Mouse (Mus musculus) urinary bladder, postnatal 14 days (tissue): Measurements from ENCODE around the gene Noa1.
A peak's percentile ranks its signal among the peaks of the same experiment; 100 is the strongest.

ENCODE experiments used
- DNase-seq: peaks from one replicate; pipeline ENCODE4 v3.0.0; 2021; ENCODE audit warnings: low spot score

Gene Noa1

DNA sequence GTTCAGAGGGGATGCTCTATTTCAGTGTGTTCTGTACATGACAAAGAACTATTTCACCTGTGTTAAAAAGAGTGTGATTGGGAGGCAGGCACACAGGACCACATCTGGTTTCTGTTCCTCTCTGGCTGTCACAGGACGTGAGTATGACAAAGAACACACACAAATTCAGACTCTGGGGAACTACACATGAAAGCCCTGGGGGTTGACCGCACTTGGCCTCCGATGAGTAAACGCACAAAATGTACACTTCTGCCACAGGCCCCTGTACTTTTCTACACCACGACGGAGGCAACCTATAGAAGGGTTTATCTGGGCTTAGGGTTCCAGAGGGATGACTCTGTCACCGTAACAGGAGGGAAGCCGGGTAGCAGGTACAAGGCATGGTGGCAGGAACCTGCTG is 20.2 kb downstream of the Noa1 start:
- DNase-seq: no peak

- no peak for DNase-seq
Observed at GRCm38 (mm10) chr5:77287901-77288300, 22.0 kb downstream of the Noa1 start.

- DNase-seq: no peak
Observed at GRCm38 (mm10) chr5:77286904-77287303, 23.0 kb downstream of the Noa1 start.

GRCm38 (mm10) chr5:77285685-77286084 is 24.2 kb downstream of the Noa1 start:
- DNase-seq: no peak

DNA sequence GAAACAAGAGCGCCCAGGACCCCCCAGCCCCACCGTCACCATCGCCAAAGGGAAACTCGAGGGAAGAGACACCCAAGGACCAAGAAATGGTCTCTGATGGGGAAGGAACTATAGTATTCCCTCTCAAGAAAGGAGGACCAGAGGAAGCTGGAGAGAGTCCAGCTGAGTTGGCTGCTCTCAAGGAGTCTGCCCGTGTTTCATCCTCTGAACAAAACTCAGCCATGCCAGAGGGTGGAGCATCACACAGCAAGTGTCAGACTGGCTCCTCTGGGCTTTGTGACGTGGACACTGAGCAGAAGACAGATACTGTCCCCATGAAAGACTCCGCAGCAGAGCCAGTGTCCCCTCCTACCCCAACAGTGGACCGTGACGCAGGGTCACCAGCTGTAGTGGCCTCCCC is 27.6 kb downstream of the Noa1 start:
- no peak for DNase-seq

GRCm38 (mm10) chr5:77281518-77282174 is 28.2 kb downstream of the Noa1 start:
- no peak for DNase-seq

- DNase-seq: no peak
Observed at GRCm38 (mm10) chr5:77277204-77277603, 32.7 kb downstream of the Noa1 start.

DNA sequence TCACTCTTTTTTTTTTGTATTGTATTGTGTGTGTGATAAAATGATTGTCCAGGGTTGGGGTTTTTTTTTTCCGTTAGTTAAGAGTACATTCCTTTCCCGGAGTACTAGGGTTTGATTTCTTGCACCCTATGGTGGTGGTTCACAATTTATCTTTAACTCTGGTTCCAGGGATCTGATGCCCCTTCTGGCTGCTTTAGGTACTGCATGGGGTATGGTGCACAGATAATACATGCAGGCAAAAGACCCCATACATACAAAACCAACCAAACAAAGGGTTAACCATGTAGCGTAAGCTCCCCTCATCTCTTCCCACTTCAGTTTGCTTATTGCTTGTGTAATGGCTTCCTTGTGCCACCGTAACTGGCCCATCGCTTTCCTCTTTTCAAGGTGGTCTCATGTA is 33.9 kb downstream of the Noa1 start:
- peak; percentile 24 for DNase-seq

DNA sequence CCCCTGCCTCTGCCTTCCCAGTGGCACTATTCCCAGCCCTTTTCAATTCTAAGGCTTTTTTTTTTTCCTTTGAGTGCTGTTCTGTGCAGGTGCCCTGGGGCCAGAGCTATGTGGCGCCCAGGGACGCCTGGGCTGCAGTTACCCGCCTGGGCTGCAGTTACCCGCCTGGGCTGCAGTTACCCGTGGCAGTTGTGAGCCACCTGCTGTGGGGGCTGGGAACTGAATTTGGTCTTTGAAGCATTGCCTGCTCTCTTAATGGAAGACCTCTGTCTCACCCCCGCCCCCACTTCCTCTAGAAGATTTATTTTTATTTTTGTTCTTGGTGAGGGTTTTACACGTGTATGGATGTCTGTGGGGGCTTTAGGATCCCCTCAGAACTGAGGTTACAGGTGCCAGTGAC is 36.7 kb downstream of the Noa1 start:
- no peak for DNase-seq

GRCm38 (mm10) chr5:77269399-77269798 is 40.5 kb downstream of the Noa1 start:
- no peak for DNase-seq

DNA sequence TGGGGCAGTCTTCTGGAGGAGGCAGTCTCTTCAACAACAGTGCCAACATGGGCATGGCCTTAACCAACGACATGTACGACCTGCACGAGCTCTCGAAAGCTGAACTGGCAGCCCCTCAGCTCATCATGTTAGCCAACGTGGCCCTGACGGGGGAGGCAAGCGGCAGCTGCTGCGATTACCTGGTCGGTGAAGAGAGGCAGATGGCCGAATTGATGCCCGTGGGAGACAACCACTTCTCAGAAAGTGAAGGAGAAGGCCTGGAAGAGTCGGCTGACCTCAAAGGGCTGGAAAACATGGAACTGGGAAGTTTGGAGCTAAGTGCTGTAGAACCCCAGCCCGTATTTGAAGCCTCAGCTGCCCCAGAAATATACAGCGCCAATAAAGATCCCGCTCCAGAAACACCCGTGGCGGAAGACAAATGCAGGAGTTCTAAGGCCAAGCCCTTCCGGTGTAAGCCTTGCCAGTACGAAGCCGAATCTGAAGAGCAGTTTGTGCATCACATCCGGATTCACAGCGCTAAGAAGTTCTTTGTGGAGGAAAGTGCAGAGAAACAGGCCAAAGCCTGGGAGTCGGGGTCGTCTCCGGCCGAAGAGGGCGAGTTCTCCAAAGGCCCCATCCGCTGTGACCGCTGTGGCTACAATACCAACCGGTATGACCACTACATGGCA is 41.8 kb downstream of the Noa1 start:
- no peak for DNase-seq

DNA sequence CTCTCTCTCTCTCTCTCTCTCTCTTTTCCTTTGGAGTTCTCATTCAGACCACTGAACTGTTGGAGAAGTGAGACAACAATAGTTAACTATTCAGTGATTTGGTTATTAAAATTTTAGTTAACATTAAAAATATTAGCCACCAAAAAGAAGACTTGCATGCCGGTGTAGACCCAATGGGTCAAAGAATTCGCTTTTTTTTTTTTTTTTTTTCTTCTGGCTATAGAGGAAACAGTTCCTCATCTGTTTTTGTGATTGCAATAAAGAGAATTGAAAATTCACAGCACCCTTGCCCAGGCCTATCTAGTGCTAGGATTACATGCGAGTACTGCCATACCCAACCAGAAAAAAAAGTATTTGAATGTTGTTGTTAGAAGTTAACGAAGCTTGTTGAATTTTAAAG is 42.4 kb downstream of the Noa1 start:
- DNase-seq: no peak

DNA sequence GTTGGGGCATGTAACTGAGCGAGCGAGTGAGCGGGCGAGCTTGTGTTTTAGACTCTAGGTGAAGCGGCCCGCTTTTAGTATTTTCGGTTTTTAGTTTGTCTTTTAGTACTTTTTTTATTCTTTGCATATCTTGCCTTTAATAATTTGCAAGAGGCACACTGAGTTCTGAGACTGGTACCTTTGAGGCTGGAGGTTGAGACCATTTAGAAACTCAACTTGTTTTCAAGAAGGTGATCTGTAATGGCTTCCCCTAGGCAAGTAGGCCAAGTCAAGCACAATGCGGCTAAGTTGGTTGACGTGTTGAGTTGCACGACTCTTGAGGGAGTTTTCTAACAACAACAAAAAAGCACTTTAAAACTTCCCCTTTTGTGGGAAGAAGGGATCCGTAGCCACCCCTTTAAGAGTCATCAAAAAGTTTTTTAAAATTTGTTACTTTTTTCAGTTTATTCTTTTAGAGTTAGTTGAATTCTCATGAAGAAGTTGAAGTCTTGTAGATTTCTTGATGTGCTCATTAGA is 42.9 kb downstream of the Noa1 start:
- DNase-seq: no peak

DNA sequence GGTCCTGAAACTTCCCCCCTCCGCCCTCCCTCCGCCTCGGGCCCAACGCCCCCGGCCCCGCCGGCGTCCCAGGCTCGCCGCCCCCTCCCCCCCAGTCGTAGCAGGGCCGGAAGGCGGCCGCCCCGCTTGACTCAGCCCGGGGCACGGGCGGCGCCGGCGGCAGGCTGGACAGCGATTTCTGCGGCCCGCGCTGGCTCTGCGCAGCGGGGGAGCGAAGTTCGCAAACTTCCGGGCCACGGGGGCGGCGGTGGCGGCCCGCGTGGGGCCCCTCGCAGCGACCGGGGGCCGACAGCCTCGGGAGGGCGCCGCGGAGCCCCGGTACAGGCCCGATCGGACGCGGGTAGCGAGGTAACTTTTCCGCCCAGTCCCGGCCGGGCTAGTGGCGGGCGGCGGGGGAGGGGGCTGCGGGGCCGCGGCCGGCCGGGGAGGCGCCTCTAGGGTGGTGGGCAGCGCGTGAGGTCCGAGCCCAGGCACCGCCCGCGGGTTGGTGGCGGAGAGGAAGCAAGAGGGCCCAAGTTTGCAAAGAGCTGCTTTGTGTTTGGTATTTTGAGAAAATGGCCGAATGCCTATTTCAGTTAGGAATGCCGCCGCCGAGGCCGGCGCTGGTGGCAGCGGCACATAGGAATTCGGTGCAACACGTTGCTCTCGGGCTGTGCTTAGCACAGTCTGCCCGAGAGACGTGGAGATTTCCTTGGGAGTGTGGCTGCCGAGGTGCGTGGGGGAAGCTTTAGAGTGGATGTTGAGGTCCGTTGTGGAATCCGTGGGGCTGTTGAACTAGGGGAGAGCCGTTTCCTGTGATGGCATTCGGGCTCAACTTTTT is 43.6 kb downstream of the Noa1 start:
- peak; percentile 60 for DNase-seq

DNA sequence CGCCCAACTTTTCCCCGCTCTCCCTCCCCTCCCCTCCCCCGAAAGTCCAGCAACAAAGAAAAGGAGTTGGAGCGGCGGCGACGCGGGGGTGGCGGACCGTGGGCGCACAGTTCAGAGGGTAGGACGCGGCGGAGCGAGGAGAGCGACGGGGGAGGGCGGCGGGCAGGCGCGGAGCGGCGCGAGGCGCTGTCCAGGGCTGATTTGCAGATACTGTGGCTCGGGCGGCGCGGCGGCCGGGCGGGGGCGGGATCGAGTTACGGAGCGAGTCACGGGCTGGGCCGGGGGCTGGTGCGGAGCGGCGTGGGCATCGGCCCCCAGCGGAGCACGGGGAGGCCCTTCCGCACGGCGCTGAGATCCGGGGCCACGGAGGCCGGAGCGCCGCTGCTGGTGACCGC is 44.2 kb downstream of the Noa1 start:
- DNase-seq: peak; percentile 81

GRCm38 (mm10) chr5:77265081-77265670 is 44.7 kb downstream of the Noa1 start, which contains the start of gene Rest:
Gene Rest, plus strand, starts transcription at chr5:77265491.
- peak; percentile 76 for DNase-seq

DNA sequence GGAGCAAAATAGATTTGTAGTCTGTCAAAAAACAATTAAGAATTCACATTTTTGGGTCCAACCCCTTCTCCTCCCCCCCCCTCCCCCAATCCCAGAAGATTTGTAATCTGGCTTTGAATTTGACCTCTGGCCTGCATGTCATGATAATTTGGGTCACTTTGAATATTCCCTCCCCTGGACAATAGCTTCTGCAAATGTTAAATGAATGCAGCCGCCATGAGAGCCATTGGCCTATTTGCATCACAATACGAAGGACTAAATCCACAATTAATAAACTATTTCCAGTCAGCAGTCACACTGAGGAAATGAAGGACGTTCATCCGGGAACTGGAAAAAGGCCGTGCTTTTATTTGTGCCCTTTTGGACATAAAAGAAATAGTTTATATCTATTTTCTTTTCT is 47.8 kb downstream of the Noa1 start:
- no peak for DNase-seq

DNA sequence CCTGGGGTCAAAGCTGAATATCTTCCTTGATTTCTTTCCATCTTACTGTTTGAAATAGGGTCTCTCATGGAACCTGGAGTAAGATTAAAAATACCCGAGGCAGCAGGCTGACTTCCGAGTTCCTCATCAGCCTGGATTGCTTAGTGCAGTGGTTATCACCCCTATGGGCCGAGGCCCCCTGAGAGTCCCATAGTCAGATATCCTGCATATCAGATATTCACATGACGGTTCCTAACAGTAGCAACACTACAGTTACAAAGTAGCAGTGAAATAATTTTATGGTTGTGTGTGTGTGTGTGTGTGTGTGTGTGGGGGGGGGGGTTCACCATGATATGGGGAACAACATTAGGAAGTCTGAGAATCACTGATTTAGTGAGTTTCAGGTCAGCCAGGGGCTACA is 48.7 kb downstream of the Noa1 start:
- no peak for DNase-seq

GRCm38 (mm10) chr5:77260141-77260540 is 49.7 kb downstream of the Noa1 start:
- no peak for DNase-seq

- no peak for DNase-seq
Observed at GRCm38 (mm10) chr5:77259315-77259714, 50.6 kb downstream of the Noa1 start.

DNA sequence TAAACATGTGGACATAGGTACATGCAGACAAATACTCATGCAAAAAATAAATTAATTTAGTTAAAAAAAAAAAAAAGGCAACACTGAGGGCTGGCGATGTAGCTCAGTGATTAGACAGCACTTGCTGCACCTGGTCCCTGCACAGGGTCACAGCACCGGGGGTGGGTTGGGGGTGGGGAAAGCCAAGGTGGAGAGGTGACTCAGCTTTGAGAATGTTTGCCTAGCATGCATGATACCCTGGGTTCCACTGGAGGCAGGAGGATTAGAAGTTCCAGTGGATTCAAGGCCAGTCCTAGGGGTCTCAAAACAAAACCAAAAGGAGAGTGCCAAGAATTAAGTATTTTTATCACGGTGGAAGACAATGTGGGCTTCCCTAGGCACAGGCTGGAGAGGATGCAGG is 52.3 kb downstream of the Noa1 start:
- no peak for DNase-seq

DNA sequence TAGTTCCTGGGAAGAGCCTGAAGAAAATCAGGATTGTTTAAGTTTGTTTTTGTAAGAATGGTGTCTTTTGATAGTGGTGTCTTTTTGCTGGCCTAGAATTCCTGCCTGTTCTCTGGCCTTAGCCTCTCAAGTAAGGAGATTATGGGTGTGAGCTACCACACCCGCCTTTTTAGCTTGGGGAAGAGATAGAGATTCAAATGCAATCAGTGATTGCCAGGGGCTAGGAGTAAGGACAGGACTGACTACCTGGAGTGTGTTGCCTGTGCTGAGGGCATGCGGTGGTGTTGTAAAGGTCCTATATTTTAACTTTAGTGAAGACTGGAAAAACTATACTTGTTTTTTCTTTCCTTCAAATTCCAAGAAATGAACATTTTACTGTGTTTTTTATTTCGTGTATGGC is 55.5 kb downstream of the Noa1 start:
- no peak for DNase-seq

DNA sequence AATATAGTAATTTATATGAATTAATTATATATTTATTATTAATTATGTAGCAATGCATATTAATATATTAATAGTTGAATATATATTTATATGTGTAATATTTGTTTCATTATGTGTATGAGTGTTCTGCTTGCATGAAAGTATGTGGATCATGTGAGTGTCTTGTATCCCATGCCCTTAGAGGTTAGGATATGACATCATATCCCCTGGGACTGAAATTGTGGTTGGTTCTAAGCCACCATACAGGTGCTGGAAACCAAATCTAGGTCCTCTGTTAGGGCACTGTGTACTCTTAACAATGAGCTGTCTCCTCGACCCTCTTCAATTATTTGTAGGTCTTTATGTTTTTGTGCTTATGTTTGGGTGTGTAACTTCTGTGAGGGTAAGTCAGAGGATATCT is 56.7 kb downstream of the Noa1 start:
- no peak for DNase-seq
